Mouse (Mus musculus) kidney, adult 2 months (tissue): ENCODE measurements around the gene Cd180.

ENCODE experiments used
- CTCF ChIP-seq: fragments of 200-500 bp; conservative IDR thresholded peaks from 2 replicates; pipeline ENCODE4 v1.5.1; 2011; ENCODE audit warnings: low read depth, mild to moderate bottlenecking, control low read depth, low read length, moderate library complexity, mixed read lengths; ENCODE audit not compliant: insufficient read depth, insufficient read length
- POLR2A ChIP-seq: fragments of 200-500 bp; IDR thresholded peaks from one replicate; pipeline ENCODE4 v1.6.1; 2011; ENCODE audit warnings: low read depth, low read length, control low read depth

GRCm38 (mm10) chr13:102764218-102764617 is 70.9 kb downstream of the Cd180 start:
- TF ChIP-seq CTCF (no peak), POLR2A (no peak)
